Mouse (Mus musculus): ENCODE data around the gene Zfp868. TPM values are rescaled to one million over a fixed set of nuclear protein-coding genes. Genes with fewer than 3 reads are reported as not detected.

Gene Zfp868
- polyA plus RNA-seq, 1 experiment from 2014 or later, result 33.9 TPM

Other genes with a start within 250 kb of the Zfp868 start
- not detected in 2 replicates for gene Gm9495, start 172.0 kb downstream of the Zfp868 start, polyA plus RNA-seq (2015; fragmentation: Nextera tagmentation; extraction: Ambion mirVana)
- gene Gm7697, start 102.6 kb downstream of the Zfp868 start, polyA plus RNA-seq (2015; fragmentation: Nextera tagmentation; extraction: Ambion mirVana), result not detected in 2 replicates
- 2.4 and 2.6 TPM in 2 replicates for gene Zfp964, start 28.9 kb upstream of the Zfp868 start, polyA plus RNA-seq (2015; fragmentation: Nextera tagmentation; extraction: Ambion mirVana)
- gene Zfp869, start 85.2 kb upstream of the Zfp868 start, polyA plus RNA-seq (2015; fragmentation: Nextera tagmentation; extraction: Ambion mirVana), result 22.8 and 24.9 TPM in 2 replicates
- 6.0 and 7.0 TPM in 2 replicates for gene Zfp963, start 124.4 kb upstream of the Zfp868 start, polyA plus RNA-seq (2015; fragmentation: Nextera tagmentation; extraction: Ambion mirVana)
- gene Gm20422, start 149.3 kb upstream of the Zfp868 start, polyA plus RNA-seq (2015; fragmentation: Nextera tagmentation; extraction: Ambion mirVana), result 1.2 TPM in 1 of 2 replicates, not detected in the other
- 50.1 and 54.6 TPM in 2 replicates for gene Atp13a1, start 165.6 kb upstream of the Zfp868 start, polyA plus RNA-seq (2015; fragmentation: Nextera tagmentation; extraction: Ambion mirVana)
- 37.7 and 38.9 TPM in 2 replicates for gene Zfp866, start 165.6 kb upstream of the Zfp868 start, polyA plus RNA-seq (2015; fragmentation: Nextera tagmentation; extraction: Ambion mirVana)
- gene Gmip, start 183.1 kb upstream of the Zfp868 start, polyA plus RNA-seq (2015; fragmentation: Nextera tagmentation; extraction: Ambion mirVana), result 31.1 and 38.7 TPM in 2 replicates
- 0.69 and 0.75 TPM in 2 replicates for gene Lpar2, start 196.9 kb upstream of the Zfp868 start, polyA plus RNA-seq (2015; fragmentation: Nextera tagmentation; extraction: Ambion mirVana)
- gene Pbx4, start 206.9 kb upstream of the Zfp868 start, polyA plus RNA-seq (2015; fragmentation: Nextera tagmentation; extraction: Ambion mirVana), result 59.4 and 59.5 TPM in 2 replicates

Measured in hindbrain, embryonic 15.5 days (tissue).